Mouse (Mus musculus): ENCODE results near the gene Myl4.

Myl4 gene

DNA sequence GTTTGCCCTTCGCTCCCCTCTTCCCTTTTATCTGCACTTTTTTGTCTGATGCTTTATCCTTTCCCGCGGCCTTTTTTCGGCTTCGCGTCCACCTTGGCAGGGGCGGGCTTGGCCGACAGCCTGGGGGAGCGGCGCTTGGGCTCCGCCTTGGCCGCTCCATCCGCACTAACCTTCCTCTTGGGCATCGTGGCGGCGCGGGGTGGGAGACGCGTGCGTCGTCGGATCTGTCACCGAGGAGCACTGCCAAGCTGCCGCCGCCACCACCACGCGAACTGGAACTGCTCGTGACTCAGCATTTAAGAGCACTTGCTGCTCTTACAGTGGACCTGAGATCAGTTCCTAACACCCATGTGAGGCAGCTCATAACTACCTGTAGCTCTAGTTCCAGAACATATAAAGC is 20.9 kb downstream of the Myl4 start:
- peak; percentile 54 for DNase-seq (ENCODE audit: low spot score)

DNA sequence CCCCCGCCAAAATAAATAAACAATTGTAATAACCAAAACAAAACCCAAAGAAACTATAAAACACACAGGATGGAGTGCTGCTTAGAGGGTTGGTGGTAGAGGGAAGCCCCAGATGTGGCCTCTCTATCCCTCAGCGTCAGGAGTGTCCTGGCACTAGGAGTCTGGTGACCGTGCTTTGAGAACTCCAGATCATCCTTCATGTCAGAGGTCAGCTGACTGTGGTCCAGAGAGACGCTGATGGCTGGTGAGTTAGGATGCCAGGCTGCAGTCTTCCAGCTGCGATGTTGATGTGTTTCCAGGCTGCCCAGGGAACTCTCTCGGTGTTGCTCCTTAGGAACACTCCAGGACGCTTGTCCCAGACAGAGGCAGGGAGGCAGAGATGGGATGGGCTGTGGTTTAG is 21.6 kb downstream of the Myl4 start:
- DNase-seq (ENCODE audit: low spot score) = peak; percentile 22

DNA sequence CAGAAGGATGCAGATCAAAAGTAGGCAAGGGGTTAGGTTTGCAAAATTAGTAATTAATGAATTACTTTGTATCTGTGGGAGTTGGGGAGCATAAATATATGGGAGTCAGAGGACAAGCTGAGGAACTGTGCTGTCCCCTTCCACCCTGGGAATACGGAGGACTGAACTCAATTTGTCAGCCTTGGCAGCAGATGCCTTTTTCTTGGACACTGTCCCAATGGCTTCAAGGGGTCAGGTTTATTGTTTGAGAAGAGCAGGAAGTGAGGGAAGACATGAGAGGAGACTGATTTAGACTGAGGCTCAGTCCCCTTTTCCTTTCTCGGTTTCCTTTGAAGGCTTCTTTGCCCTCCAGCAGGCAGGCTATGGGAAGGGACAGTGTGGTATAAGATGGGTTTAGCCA is 22.1 kb downstream of the Myl4 start:
- no peak for DNase-seq (ENCODE audit: low spot score)

DNA sequence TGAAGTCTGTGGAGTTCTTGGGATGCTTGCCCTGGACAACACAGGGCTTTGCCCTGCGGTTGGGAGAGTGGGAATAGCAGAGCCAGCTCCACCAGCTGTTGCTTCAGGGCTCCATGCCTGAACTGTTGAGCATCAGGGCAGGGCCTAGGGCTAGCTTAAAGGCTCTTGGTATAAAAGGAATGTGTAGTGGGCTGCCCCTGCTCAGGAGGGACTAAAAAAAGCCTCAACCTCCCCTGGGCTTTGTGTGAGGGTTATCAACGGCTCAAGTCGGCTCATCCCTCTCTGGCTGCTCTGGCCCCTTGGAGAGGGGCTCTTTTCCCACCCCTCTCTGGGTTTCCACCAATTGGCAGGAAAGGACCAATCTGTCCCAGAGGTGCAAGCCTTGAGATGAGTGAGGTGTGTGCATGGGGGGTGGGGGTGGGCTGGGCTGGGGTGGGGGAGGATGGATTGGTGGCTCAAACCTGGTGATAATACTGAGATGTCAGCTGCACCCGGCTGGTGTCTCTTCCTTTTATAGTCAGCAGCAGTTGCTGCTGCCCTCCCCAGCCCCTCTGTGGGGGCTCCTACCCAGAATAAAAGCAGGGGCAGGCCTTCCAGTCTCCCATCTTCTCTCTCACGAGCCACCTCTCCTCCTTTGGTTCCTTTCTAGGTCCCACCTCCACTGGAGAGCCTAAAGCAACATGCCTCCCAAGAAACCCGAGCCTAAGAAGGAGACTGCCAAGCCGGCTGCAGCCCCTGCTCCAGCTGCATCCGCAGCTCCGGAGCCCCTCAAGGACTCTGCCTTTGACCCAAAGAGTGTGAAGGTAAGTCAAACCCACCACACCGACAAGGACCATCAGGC is 26.5 kb downstream of the Myl4 start:
- no peak for DNase-seq (ENCODE audit: low spot score)

DNA sequence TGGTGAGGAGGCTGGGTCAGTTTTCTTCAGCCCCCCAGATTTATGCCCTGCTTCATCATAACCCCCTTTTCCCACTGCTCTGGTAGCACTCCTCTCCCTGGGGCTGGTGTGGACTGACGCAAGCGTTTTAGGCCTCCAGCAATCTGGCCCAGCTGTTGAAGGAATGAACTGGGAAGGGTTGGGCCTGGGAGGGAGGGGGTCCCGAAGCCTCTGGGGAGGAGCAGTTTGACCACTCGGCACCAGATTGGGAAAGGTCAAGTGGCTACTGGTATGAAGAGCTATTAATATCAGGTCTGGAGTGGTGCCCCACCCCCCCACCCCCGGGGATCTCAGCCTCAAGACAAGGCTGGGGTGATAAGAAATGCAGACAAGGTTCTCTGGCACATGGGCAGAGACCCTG is 27.6 kb downstream of the Myl4 start:
- DNase-seq (ENCODE audit: low spot score) = no peak

DNA sequence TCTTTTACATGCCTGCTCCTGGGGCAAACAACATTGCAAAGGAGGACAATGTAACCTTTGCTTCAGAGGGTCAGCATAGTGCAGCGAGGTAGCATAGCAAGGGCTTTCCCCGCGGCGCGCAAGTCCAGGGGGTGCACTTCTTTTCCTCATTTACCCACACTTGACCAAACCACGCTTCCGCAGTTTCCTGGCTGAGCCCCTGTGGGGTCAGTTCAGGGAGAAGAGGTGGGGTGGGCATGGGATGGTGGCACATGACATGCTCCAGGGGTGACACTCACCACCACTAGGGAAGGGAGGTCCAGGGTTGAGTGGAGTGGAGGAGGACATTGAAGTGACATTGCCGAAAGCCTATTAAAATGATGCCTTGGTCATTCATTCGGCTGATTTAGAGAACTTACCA is 28.6 kb downstream of the Myl4 start:
- DNase-seq (ENCODE audit: low spot score) = no peak

DNA sequence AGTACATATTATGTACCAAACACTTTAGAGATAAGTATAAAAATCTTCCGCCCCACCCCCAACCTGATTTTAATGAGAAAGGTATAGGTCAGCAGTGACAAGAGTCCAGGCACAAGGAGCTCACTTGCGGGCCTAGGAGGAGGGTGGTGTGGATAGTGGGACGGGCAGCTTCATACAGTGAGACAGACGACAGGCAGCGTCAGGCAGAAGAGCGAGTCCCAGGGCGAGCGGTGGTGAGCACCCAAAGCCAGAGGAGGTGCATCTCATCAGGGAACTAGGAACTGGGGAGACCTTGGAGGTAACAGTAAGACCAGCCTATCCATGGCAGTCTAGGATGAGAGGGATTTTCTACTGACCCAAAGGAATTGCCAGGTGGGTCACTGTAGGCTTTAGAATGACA is 29.1 kb downstream of the Myl4 start:
- no peak for DNase-seq (ENCODE audit: low spot score)

DNA sequence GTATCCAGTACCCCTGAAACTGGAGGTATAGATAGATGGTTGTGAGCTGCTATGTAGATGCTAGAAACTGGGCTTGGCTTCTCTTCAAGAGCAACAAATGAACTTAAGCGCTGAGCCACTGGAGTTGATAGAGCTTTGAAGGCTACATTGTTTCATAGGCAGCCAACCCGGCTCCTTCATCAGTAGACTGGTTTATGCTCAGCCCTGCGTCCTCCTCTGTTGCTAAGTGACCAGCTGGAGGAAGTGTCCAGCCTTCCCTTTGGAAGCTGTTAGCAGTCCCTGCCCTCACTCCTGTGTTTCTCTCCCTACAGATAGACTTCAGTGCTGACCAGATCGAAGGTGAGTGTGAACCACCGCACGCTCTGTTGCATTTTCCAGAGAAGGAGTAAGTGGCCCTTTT is 29.6 kb downstream of the Myl4 start:
- no peak for DNase-seq (ENCODE audit: low spot score)

DNA sequence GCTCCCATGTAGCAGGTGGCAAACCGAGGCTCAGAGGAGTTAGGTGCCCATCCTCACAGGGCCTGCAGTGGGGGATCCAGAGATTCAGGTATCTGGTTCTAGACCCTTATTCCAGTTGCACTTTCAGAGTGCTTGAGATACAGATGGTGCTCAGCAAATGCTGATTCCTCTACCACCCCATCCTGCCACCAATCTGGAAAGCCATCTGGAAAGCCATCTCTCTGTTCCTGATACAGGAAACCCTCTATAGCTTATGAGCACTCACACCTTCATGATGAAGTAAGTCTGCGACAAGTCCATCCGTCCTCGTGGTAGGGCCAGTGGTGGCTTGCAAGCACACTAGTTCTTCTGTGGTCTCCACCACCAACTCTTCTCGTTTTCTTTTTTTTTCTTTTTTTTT is 30.1 kb downstream of the Myl4 start:
- no peak for DNase-seq (ENCODE audit: low spot score)

DNA sequence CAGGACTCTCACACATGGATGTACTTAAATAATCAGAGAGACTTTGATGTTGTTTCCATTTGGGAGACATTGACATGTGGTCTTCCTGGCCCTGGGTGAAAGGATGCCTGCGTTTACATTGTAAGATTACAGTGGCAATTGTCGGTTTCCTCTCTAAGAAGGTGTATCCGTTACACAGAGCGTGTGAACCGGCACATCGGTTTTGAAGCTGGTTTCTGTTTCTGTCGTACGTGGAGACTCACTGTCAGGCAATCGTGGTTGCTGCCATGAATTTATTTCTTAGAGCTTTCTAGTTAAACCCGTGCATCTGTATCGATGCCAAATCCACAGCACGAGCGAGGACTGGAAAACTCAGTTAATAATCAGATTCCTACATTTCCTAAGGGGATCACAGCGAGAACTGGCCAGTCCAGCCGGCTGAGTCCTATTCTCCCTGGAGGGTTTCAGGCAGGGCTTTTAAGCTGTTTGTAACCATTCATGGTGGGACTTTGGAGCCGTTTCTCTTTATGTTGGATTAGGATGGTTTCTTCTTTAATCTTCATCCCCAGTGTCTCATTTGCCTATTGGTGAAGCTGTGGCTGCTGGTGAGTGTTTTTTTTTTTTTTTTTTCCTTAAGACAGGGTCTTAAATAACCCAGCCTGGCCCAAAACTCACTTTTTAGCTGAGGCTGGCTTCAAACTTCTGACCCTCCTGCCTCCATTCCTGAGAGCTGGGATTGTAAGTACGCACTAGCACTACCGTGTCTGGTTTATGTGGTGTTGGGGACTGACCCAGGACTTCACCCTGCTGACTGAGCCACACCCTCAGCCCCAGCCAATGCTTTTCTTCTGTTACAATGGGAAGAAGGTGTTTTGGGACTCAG is 31.2 kb downstream of the Myl4 start:
- no peak for DNase-seq (ENCODE audit: low spot score)

DNA sequence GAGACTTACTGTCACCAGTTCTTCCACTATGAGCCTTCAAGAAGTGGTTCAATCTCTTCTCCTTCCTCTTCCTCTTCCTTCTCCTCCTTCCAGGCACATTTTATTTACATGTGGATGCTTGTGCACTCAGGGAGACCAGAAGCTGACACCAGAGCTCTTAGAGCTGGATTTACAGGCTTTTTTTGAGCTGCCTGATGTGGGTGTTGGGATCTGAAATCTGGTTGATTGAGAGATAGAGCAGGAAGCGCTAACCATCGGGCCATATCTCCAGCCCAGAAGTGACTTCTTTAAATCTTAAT is 31.8 kb downstream of the Myl4 start:
- DNase-seq (ENCODE audit: low spot score) = no peak

DNA sequence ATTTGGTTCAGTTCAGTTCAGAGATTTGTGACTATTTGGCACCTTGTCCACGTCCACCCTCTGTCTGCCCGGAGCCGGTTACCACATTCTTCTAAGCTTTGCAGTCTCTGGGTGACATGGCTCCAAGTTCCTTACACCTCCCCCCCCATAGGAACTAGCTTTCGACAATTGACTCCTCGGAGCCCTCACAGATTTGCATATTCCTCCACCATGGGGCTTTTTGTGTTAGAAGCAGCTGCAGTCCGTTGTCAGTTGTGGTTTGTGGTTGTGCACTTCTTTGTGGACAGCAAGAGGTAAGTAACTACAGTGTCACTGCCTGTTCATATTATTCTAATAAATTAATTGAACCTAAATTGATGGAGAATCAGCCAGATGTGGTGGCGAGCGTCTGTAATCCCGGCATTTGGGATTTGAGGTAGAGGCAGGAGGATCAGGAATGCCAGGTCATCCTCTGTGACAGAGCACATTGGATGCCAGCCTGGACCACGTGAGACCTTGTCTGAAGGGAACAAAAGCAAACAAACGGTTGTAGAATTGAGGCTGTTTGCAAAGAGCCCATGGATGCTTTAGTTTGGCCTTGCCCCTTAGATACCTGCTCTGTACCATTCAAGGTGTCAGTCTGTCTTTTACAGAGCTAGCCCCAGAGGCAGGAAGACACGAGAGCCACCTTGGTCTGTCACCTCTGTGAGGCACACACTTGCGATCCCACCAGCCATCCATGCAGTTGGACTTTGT is 32.3 kb downstream of the Myl4 start:
- DNase-seq (ENCODE audit: low spot score) = no peak

DNA sequence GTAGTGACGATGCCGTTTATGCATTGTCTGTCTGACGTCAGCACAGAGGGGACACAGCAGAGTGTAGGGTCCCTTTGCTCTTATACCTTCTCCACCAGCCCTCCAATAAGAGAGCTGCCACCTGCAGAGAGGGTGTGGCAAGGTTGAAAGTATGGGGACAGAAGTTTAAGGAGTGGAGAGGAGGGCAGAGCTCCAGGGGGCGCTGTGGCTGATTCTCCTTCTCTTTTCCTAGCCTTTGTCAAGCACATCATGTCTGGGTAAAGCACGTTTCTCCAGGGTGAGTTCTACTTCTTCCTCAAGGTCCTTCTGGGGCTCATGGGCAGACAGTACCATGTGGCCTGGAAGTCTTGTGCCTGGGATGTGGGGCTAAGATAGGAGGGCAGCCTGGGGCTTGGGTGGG is 35.0 kb downstream of the Myl4 start:
- no peak for DNase-seq (ENCODE audit: low spot score)

DNA sequence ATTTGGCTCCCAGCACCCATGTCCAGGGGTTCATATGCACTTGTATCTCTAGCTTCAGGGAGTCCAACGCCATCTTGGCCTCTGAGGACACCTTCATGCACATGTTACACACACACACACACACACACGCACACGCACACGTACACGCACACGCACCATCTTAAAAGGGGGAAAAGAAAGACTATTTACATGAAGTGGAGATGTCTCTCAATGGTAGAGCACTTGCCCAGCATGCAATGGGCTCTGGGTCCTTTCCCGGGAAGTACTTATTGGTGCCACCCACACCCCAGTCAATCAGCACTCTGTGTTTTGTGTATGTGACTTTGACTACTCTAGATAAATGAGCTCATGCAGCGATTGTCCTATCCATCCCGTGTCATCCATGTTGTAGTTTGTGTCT is 37.4 kb downstream of the Myl4 start:
- no peak for DNase-seq (ENCODE audit: low spot score)

DNA sequence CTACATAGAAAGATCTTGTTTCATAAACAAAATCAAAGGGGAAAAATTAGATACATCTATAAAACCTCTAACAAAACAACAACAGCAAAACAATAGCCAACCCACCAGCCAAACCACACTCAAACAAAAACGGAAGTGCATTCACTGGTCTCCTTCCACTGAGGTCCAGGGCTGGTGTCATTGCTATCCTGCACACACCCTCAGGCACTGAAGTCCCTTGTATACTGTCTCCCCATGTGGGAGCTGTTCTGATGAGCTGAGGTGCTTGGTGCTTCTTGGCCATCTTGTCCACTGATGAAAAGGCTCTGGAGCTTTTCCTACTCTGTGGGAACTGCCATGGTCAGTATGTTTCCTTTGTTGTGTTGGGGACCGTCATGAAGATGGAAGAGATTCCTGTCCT is 38.0 kb downstream of the Myl4 start:
- no peak for DNase-seq (ENCODE audit: low spot score)

DNA sequence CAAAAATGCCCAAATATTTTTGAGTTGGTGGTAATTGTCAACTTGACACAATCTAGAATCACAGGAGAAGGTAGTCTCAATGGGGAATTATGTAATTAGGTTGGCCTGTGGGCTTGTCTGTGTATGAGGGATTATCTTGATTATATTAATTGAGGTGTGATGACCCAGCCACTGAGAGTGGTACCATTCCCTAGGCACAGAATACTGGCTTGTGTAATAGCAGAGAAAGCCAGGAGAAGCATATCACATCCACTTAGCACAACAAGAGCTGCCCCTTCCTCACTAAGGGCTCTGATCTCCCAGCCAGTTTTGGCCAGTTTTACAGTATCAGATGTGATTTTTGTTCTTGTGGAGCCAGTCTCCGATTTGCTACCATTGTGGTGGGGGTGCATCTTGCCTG is 39.1 kb downstream of the Myl4 start:
- DNase-seq (ENCODE audit: low spot score) = no peak

DNA sequence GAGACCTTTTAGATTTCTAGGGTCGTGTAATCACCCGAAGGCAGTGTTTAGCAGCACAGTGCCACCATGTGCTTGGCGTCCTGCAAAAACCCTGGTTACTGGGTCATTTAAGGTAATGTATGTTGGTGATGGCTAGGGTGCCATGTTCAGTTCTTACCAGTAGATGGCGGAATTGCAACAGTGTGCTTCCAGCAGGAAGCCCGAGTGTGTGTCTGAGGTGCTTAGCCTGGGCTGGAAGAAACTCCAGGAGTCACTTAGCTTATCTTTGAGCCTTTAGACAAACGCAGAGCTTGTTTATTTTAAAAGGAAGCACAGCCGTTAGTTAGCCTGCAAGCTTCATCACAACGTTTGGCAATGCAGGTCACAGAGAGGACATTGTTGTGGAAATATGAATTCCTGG is 39.7 kb downstream of the Myl4 start:
- peak; percentile 94 for DNase-seq (ENCODE audit: low spot score)

DNA sequence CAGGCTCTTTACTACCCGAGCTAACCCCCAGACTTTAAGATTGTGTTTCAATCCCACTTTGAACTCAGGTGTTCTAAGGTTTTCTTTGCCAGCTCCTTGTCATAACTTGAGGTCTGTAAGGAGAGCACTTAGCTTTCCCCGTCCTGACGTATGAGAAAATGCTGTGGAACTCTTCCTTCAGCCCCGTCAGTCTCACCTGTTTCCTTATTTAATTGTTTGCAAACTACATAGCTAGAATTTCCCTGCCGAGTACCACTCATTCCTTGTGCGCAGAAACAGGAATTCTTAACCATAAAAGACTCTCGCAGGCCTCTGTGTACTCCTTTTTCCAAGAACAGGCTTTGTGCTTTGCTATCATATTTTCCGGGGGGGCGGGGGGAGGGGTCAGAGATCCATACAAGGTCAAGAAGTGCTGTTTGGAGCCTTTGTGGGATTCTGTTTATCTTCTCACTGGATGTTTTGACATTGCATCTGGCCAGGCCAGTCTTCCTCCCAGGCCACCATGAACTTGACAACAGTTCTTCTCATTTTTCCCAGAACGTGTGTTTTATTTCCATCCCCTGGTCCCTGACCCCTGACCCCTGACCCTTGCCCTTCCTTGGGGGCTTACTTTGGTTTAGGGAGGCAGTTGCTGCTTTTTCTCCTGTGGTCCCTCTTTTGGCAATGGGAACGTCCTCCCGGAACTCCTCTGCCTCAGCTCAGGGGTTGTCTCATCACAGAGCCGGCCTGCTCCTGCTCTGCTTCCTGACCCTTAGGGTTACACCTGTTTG is 41.8 kb downstream of the Myl4 start:
- no peak for DNase-seq (ENCODE audit: low spot score)

DNA sequence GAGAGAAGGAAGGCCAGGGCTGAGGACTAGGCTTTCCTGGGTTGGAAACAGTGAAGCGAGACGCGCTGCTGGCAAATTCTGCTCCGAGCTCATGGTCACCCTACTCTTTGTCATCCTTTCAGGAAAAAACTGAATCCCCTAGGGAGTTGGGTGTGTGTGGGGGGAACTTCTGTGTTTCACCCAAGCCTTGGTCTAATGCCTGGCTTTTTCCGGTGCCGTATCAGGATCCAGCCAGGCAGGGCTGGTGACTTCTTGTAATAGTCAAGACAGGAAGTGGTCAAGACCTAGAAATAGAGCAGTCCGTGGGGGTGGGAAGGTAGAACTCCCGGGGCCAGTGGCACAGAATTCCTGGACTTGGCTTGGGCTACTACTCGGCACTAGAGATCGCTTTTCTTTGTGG is 45.9 kb downstream of the Myl4 start:
- DNase-seq (ENCODE audit: low spot score) = no peak

DNA sequence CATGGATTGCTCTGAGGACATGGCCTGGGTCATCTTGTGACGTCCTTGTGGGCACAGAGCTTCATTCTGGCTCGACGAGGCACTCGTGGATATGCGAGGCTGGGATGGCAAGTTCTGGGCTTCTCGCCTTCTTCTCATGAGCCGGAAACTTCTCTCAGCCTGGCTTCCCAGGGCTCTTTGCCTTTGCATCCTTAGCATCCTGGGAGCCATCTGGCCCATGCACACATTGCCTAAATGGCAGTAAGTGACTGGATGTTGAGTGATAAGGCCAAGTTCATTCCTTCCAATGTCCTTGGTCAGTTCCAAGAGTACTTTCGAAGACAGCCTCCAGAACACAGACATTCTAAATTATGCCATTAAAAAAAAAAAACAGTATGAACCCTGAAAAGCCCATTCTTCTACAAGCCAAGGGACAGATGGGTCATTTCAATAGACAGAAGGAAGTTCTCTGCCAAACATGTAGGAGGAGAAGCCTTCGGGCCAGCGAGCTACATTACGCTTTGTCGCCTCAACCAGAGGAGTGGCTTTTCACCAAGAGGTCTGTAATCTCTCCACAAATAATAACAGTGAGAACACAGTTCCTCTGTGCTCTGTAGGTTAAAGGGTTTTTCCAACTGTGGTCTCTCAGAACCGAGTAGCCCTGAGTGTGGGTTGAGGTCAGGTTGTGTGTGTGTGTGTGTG is 48.9 kb downstream of the Myl4 start:
- DNase-seq (ENCODE audit: low spot score) = no peak

DNA sequence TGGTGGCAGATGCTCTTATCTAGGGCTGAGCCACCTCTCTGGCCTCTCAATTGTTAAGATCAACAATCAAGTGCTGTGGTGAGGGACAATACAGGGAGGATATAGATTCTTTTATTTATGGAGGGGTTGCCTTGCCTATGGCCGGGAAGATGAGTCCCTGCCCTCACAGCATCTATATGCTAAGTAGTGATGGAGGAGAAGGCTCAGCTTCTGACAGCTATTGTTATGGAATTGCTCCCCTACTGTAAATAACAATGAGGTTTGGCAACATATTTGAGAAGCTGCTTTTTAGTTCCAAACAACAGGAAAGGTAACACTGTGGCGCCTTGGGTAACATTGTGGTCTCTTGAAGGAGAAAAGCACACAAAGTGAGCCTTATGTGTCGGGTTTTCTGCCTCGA is 50.2 kb downstream of the Myl4 start:
- no peak for DNase-seq (ENCODE audit: low spot score)

DNA sequence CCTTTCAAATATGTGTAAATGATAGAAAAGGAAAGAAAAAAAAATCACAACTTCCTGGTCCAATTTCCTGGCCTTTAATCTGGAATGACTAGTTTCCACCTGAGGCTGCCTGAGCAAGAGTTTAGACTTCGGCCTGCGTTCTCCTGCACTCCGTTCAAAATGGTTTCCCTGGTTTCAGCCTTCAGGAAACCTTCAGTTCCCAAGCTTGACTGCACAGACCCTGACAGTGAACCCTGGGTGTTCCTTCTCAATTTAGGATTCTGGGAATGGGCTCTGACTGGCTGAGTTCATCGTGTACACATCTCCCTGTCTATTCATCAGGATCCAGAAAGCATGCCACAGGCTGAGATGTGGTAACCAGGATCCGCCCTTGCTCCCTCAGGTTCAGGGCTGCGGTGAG is 53.7 kb downstream of the Myl4 start:
- DNase-seq (ENCODE audit: low spot score) = no peak
